Mouse (Mus musculus): Measurements from ENCODE around the gene Ms4a4a.
A peak's percentile ranks its signal among the peaks of the same experiment; 100 is the strongest.
"Not testable (repeated sequence)": the region's sequence is repeated elsewhere in the genome, so short reads cannot be mapped to it uniquely, and the experiment has no call there.

Ms4a4a gene

GRCm38 (mm10) chr19:11375273-11375672 is at the start of gene Ms4a4a:
TSS of gene Ms4a4a (plus strand) at chr19:11375523.
- DNase-seq (ENCODE audit: extremely low spot score): no peak

- DNase-seq (ENCODE audit: extremely low spot score): no peak
Observed at GRCm38 (mm10) chr19:11335932-11336331, 39.4 kb upstream of the Ms4a4a start, which contains the start of gene Ms4a7. TSS of gene Ms4a7 (minus strand) at chr19:11336146.

- no peak for DNase-seq (ENCODE audit: extremely low spot score)
Observed at GRCm38 (mm10) chr19:11343147-11343546, 32.2 kb upstream of the Ms4a4a start.

- no peak for DNase-seq (ENCODE audit: extremely low spot score)
Observed at GRCm38 (mm10) chr19:11343992-11344391, 31.3 kb upstream of the Ms4a4a start.

GRCm38 (mm10) chr19:11349698-11350481 is 25.4 kb upstream of the Ms4a4a start:
- DNase-seq (ENCODE audit: extremely low spot score): peak; percentile 17

- DNase-seq (ENCODE audit: extremely low spot score): no peak
Observed at GRCm38 (mm10) chr19:11351878-11352277, 23.4 kb upstream of the Ms4a4a start.

GRCm38 (mm10) chr19:11355730-11356129 is 19.6 kb upstream of the Ms4a4a start:
- no peak for DNase-seq (ENCODE audit: extremely low spot score)

GRCm38 (mm10) chr19:11360106-11360505 is 15.2 kb upstream of the Ms4a4a start:
- no peak for DNase-seq (ENCODE audit: extremely low spot score)

- no peak for DNase-seq (ENCODE audit: extremely low spot score)
Observed at GRCm38 (mm10) chr19:11362002-11362401, 13.3 kb upstream of the Ms4a4a start.

- no peak for DNase-seq (ENCODE audit: extremely low spot score)
Observed at GRCm38 (mm10) chr19:11368310-11368709, 7.0 kb upstream of the Ms4a4a start.

- no peak for DNase-seq (ENCODE audit: extremely low spot score)
Observed at GRCm38 (mm10) chr19:11371181-11371580, 4.1 kb upstream of the Ms4a4a start.

- DNase-seq (ENCODE audit: extremely low spot score): no peak
Observed at GRCm38 (mm10) chr19:11376399-11376798, 1.1 kb downstream of the Ms4a4a start.

- no peak for DNase-seq (ENCODE audit: extremely low spot score)
Observed at GRCm38 (mm10) chr19:11387109-11387508, 11.8 kb downstream of the Ms4a4a start.

- DNase-seq (ENCODE audit: extremely low spot score): no peak
Observed at GRCm38 (mm10) chr19:11387685-11388084, 12.4 kb downstream of the Ms4a4a start.

GRCm38 (mm10) chr19:11388949-11389348 is 13.6 kb downstream of the Ms4a4a start:
- no peak for DNase-seq (ENCODE audit: extremely low spot score)

- no peak for DNase-seq (ENCODE audit: extremely low spot score)
Observed at GRCm38 (mm10) chr19:11395769-11396168, 20.4 kb downstream of the Ms4a4a start.

- no peak for DNase-seq (ENCODE audit: extremely low spot score)
Observed at GRCm38 (mm10) chr19:11404527-11404926, 29.2 kb downstream of the Ms4a4a start, which contains the start of gene Ms4a4c. TSS of gene Ms4a4c (plus strand) at chr19:11404770.

- DNase-seq (ENCODE audit: extremely low spot score): no peak
Observed at GRCm38 (mm10) chr19:11407428-11407827, 32.1 kb downstream of the Ms4a4a start.

GRCm38 (mm10) chr19:11408591-11408990 is 33.3 kb downstream of the Ms4a4a start:
- no peak for DNase-seq (ENCODE audit: extremely low spot score)

GRCm38 (mm10) chr19:11411640-11412039 is 36.3 kb downstream of the Ms4a4a start:
- DNase-seq (ENCODE audit: extremely low spot score): no peak

GRCm38 (mm10) chr19:11414084-11414483 is 38.8 kb downstream of the Ms4a4a start:
- no peak for DNase-seq (ENCODE audit: extremely low spot score)

- no peak for DNase-seq (ENCODE audit: extremely low spot score)
Observed at GRCm38 (mm10) chr19:11415581-11415980, 40.3 kb downstream of the Ms4a4a start.

- DNase-seq (ENCODE audit: extremely low spot score): not testable (repeated sequence)
Observed at GRCm38 (mm10) chr19:11418865-11419264, 43.5 kb downstream of the Ms4a4a start.

GRCm38 (mm10) chr19:11431209-11431608 is 55.9 kb downstream of the Ms4a4a start:
- not testable (repeated sequence) for DNase-seq (ENCODE audit: extremely low spot score)

All from embryo, embryonic 9.5 days (tissue).